Mouse (Mus musculus) NIH3T3 (cell line): Measurements from ENCODE around the gene Grip1.

Experiments used
- DNase-seq: peaks from one replicate; pipeline ENCODE4 v3.0.0-alpha.2; 2012; ENCODE audit warnings: low read depth

Grip1 gene

DNA sequence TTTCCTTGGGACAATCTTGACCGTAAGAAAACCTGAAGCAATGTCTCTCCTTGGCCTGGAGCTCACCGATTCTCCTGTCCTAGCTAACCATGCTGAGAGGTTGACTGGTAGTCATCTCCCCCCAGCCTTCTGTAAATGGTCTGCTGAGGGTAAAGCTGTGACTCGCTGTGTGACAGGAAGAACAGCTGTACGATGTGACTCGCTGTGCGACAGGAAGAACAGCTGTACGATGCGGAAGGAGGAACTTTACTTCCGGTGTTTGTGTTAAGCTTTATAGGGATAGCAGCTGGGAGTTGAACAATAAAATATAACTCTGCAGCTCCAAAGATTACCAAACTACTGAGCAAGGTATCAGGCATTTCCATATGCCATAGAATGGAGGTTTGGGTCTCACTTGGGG, 119.5 kb downstream of the Grip1 start:
- DNase-seq: no peak

GRCm38 (mm10) chr10:119575780-119576179, 122.2 kb downstream of the Grip1 start:
- DNase-seq: no peak

DNA sequence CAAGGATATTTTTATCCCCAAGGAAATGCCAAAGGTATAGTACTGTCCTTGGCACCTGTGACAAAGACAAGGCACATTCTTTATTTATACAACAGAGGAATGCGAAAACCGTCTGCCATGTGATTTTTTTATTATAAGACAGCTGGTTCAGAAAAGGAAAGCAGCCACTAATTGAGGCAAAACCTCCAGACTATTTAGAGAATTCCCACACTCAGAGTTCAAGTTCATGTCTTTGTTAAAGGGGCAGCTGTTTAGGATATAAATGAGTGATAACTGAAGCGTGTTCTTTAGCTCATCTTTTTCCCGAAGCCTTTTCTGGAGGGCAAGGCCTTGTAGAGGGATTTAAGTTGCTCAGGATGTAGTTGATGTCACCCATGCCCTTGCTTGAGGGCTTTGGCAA, 126.4 kb downstream of the Grip1 start:
- DNase-seq: no peak

DNA sequence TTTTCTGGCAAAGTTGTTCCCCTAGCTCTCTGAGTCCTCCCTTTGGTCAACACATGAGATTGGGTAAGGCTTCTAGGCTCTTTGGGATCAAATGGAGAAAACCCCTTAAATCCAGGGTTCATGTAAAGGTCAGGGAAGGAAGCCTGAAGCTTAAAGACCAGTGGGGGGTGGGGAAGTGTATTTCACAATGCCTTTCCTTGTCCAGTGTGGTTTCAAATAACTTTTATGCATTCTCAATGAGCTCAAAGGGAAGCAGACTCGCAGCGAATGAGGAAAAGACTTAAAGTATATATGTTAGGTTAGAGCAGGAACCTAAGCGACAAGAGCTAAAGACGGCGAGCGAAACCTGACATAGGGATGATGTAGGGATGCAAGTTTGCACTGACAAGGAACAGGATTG, 131.0 kb downstream of the Grip1 start:
- no peak for DNase-seq

- no peak for DNase-seq
These were observed 133.3 kb downstream of the Grip1 start for GRCm38 (mm10) chr10:119586976-119587375.

DNA sequence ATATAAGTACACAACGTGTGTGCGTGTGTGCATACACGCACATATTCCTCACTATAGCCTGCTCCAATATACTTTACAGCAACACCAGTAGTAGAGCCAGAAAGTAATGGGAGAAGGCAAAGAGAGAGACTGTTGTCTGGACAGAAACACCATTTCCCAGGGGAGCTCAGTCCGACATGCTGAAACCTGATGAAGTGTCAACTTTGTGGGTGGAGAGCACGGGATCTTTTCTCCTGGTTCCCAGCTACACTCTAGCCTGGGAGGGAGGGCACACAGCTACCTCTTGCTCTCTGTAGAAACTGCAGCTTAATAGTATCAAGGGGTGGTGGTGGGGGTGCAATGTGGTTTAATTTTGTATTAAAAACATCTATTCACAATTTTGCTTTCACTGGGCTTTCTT, 143.2 kb downstream of the Grip1 start:
- no peak for DNase-seq

GRCm38 (mm10) chr10:119607501-119607900, 153.9 kb downstream of the Grip1 start:
- DNase-seq: no peak

- no peak for DNase-seq
These were observed 155.4 kb downstream of the Grip1 start for GRCm38 (mm10) chr10:119608998-119609397.

DNA sequence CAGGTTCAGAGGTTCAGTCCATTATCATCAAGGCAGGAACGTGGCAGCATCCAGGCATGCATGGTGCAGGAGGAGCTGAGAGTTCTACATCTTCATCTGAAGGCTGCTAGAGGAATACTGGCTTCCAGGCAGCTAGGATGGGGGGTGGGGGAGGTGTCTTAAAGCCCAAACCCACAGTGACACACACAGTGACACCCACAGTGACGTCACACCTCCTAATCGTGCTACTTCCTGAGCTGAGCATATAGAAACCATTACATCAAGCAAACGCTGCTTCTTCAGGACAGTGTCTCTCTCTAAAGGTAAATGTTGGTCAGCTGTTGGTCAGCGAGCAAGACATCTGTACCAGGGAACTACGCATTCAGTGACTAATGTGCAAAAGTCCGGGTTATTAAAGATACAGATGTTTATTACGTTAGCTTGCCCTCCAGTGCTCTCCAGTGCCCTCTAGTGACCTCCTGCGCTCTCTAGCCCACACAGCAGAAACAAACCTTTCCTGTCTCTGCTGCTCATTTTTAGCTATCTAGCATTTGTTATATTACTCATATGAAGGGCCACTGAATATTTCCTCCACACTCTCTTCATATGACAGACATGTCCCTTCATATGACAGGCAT, 156.8 kb downstream of the Grip1 start:
- peak; percentile 42 for DNase-seq

DNA sequence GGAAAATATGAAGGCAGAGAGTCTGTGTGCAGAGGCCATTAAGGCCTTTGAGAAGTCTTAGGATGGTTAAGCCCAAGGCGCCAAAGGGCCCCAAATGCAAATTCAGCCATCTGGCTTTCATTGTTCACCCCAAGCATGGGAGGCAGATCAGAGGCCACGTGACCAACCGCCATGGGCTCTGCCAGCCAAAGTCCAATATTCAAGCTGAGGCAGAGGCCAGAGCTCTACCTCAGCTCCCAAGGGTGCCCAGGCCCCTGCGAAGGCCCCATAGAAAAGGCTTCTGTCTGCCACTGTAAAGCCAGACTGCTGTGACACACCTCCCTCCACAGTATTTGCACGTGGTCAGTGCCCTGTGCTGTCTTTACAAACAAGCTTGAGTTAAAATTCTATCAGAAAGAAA, 158.4 kb downstream of the Grip1 start:
- DNase-seq: no peak

GRCm38 (mm10) chr10:119614726-119615125, 161.1 kb downstream of the Grip1 start:
- peak; percentile 49 for DNase-seq

DNA sequence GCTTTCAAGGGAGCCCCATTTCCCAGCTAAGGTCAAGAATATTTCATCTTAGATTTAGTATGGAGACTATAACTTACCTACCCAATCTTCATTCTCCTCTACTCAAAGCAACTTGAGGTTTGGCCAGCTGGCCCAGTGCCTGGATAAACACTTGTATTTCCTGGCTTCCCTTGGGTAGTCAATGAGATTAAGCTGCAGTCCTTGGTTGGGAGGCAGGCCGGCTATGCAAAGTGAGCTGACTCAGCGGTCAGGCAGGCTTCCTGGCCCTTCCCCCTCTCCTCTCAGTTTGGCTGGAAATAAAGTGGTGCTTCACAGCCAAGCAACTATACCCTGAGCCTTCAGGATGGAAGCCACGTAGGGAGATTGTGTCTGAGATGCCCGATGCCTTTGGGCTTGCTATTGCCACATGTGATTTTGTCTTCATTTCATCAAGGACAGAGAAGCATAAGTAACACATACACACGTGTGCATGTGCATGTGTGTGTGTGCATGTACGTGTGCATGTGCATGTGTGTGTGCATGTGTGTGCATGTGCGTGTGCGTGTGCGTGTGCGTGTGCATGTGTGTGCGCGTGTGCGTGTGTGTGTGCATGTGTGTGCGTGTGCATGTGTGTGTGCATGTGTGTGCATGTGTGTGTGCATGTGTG, 161.7 kb downstream of the Grip1 start:
- DNase-seq: peak; percentile 96

DNA sequence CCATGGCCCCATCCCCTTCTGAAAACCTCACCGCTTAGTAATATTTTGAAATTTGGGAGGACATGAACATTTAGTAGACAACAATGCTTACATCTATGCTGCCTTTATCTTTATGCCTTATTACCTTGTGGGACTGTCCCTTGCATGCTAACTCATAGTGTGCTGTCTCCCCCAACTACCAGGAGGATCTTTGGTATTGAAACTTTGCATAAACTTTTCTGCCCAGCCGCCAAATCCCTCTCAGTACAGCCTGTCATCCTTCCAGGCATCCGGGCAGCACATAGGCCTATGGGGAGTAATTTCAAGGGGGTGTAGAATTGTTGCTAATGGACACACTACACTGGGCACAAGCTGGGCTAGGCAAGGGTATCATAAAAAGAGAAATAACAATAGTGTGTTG, 162.4 kb downstream of the Grip1 start:
- no peak for DNase-seq

DNA sequence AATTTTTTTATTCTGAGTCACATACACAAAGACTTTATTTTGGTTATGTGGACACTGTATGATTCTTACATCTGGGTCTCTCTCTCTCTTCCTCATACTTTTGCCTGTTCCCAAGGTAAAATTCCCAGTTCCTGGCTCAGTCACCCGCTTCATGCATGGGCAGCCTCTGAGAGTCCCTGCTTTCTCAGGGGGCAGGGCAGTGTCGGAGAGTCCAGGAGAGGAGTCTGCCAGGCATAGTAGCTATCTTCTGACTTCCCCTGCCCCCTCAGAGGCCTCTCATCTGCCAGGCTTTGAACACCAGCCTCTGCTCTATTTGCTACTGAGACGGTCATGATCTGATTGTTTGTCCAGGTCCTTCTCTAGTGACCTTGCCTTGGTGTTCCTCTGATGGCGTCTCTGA, 175.0 kb downstream of the Grip1 start:
- DNase-seq: no peak

DNA sequence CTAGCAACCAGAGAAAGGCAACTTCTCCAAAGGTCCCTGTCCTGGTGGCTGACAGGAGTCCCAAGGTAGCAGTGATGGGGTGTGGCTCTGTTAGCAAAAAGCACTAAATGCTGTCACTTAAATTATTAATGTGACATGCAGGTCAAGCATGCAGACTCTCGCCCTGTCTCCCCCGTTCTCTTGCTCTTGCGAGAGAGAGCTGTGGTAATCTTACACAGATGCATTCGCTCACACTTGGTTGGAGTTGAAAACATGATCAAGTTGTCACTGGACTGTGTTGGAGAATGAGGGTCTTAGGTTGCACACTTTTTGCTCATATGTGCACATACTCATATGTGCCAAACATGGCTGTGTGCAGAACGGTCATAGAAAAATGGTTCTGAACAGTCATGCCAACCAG, 176.8 kb downstream of the Grip1 start:
- DNase-seq: no peak

DNA sequence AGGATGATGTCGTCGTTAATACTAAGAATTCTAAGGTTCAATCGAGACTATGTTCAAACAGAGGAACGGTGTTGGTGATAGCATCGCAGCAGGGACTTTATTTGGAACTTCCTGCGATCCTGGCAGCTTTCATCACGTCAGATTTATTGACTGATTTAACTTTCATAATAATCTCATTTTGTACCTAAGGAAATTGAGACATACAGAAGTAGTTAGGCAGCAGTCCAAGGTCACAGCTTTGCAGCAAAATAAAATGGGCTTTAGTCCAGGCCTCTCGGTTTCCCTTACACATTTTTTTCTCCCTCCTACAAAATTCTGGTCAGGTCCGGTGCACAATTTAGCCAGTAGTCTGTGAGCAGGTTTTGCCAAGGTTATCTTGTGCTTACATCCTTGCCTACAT, 178.3 kb downstream of the Grip1 start:
- no peak for DNase-seq

DNA sequence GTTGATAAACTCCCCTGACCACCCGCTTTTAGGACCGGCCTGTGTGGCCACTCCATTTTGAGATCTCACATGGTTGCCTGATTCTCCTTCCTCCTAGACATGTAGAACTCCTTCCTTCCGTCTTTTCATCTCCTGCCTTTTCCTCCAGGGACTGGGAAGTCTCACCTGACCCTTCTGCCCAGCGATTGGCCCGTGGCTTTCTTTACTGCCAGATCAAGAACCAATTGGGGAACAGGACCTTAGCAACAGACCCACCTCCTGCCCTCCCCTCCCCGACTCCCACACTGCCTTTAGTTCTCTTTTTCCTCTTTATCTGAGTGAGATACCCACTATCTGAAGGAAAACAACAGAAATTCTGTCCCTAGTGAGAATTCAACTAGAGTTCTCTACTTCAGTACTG, 180.9 kb downstream of the Grip1 start:
- DNase-seq: no peak

DNA sequence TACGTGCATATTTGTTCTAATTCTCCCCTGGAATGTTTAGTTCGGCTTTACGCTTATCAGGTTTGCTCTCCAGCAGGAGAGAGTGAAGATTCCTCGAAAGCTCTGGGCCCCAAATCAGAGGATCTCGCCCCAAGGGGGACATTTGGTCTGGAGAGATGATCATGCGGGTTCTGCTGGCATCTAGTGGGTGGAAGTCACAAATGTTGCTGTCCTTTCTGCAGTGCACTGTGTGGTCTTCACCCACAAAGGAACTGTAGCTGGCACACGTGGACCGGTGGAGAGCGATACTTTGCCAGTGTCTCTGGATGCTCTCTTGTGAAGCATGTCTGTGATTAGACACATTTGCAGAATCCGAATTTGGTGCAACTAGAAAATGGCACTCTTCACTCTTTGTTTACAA, 186.9 kb downstream of the Grip1 start:
- peak; percentile 49 for DNase-seq

DNA sequence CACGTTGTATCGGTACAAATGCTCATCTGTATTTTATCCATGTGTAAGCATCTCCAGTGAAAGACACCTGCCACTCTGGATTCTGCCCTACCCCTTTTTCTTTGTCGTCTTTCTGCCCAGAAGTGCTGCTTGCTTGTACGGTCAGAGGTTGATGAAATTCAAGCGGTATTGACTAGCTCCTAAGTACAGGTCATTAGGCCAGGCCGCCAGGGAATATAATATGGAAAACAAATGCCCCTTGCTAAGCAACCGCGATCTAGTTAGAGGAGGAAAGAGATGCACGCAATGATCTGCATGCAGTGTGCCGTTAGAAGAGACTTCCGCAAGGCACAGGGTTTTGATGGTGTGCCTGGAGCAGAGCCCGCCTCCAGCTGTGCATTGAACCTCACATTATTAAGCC, 187.4 kb downstream of the Grip1 start:
- DNase-seq: no peak

- DNase-seq: no peak
These were observed 190.7 kb downstream of the Grip1 start for GRCm38 (mm10) chr10:119644289-119644688.

- peak; percentile 88 for DNase-seq
These were observed 193.1 kb downstream of the Grip1 start for GRCm38 (mm10) chr10:119646500-119647439.

- DNase-seq: no peak
These were observed 207.2 kb downstream of the Grip1 start for GRCm38 (mm10) chr10:119660677-119661353.
